In genomic region chr1:106695649-106696048, GRCm38 (mm10) we compare ENCODE assay signal across 21 mouse cellular contexts. TPM values are rescaled to one million over a fixed set of nuclear protein-coding genes. Genes with fewer than 3 reads are reported as not detected.
DNase-seq lines count a peak whose midpoint lies in the region; ATAC-seq and TF ChIP-seq lines count a peak whose summit lies in the region.
"Had no signal": no experiment of that assay in that cellular context is flagged by ENCODE, and none has a peak within 500 bp of the region (broad histone marks: within the 10 kb centered on the region; RNA-seq: fewer than 3 reads in every experiment).

No protein-coding gene starts in this region.

- no peak overlapping the region for H3K9ac ChIP-seq in heart, postnatal 0 days (replicated peaks; ENCODE audit: low read depth, low read length)
- no peak overlapping the region for H3K9ac ChIP-seq in hindbrain, embryonic 14.5 days

- H3K4me3 ChIP-seq in heart, postnatal 0 days (ENCODE audit: low read depth, low read length) = no peak overlapping the region
- H3K4me3 ChIP-seq in bone marrow, adult 2 months (replicated peaks; ENCODE audit: control insufficient read depth, low read depth, low read length) = no peak overlapping the region
- H3K4me3 ChIP-seq in hindbrain, embryonic 14.5 days (replicated peaks; ENCODE audit: low read length) = no peak overlapping the region
- H3K4me3 ChIP-seq: hindbrain, embryonic 10.5 days had no signal

- H3K27ac ChIP-seq in heart, postnatal 0 days (ENCODE audit: low read depth) = peak overlapping the region; percentile 38; the same call in 1 of the 2 replicates
- H3K27ac ChIP-seq in bone marrow, adult 2 months (ENCODE audit: control insufficient read depth, insufficient read depth, low read depth, low read length, poor library complexity) = peak overlapping the region; percentile 59
- H3K27ac ChIP-seq in hindbrain, embryonic 14.5 days = no peak overlapping the region
- H3K27ac ChIP-seq: hindbrain, embryonic 10.5 days had no signal

- TF ChIP-seq POLR2A in bone marrow, adult 2 months (IDR thresholded peaks at IDR 0.05; ENCODE audit: borderline replicate concordance, control insufficient read depth, low read depth, low read length) = no peak

- no peak for TF ChIP-seq EP300 in heart, postnatal 0 days (IDR thresholded peaks at IDR 0.05; ENCODE audit: low read depth)

- no peaks in the 10 kb centered on the region for H3K9me3 ChIP-seq in heart, postnatal 0 days (replicated peaks; ENCODE audit: control insufficient read depth, low read length)
- no peaks in the 10 kb centered on the region for H3K9me3 ChIP-seq in hindbrain, embryonic 14.5 days (ENCODE audit: control insufficient read depth, low read length)
- H3K9me3 ChIP-seq: hindbrain, embryonic 10.5 days had no signal

- no peak for DNase-seq in heart, postnatal 0 days (ENCODE audit: low spot score)
- no peak for DNase-seq in heart, postnatal 25 days (ENCODE audit: low spot score)
- peak; percentile 66 to 71 for DNase-seq in monocyte, adult 2 months (ENCODE audit: low read depth in 1 of 2, low spot score in 2 of 2)
- no peak for DNase-seq in hindbrain, embryonic 14.5 days (ENCODE audit: low spot score)
- no peak for DNase-seq in layer of hippocampus, adult 9-10 months (ENCODE audit: low spot score)
- DNase-seq: adrenal gland, postnatal 36 days; cerebellum, adult 9-11 months; gastrocnemius, postnatal 14 days; kidney, adult 9 months; kidney, postnatal 4 days; layer of hippocampus, postnatal 36 days; left cerebral cortex, postnatal 4 days; lung, adult 18-20 months; lung, postnatal 4 days; thymus, postnatal 4 days had no signal

- no peak overlapping the region for H3K4me2 ChIP-seq in heart, postnatal 0 days (ENCODE audit: low read depth, low read length)
- H3K4me2 ChIP-seq in hindbrain, embryonic 14.5 days (replicated peaks) = no peak overlapping the region

- H3K4me1 ChIP-seq in heart, postnatal 0 days (ENCODE audit: control insufficient read depth, insufficient read depth) = peaks cover 16% of the 10 kb centered on the region
- peaks cover 7% of the 10 kb centered on the region for H3K4me1 ChIP-seq in bone marrow, adult 2 months (ENCODE audit: control insufficient read depth, insufficient read depth, low read length)
- no peaks in the 10 kb centered on the region for H3K4me1 ChIP-seq in hindbrain, embryonic 14.5 days (replicated peaks; ENCODE audit: control insufficient read depth, insufficient read depth, low read length)
- H3K4me1 ChIP-seq: hindbrain, embryonic 10.5 days had no signal

- no peaks in the 10 kb centered on the region for H3K36me3 ChIP-seq in heart, postnatal 0 days (replicated peaks; ENCODE audit: control insufficient read depth, insufficient read depth, low read length)
- no peaks in the 10 kb centered on the region for H3K36me3 ChIP-seq in hindbrain, embryonic 14.5 days (replicated peaks; ENCODE audit: control insufficient read depth, insufficient read depth)
- H3K36me3 ChIP-seq: hindbrain, embryonic 10.5 days had no signal

- WGBS in heart, postnatal 0 days = 30% methylated on average over 4 of the region's 4 CpGs
- WGBS in bone marrow, adult 2 months = 33% methylated on average over 4 of the region's 4 CpGs
- WGBS in hindbrain, embryonic 14.5 days = 81% methylated on average over 4 of the region's 4 CpGs

- peak; percentile 60 for ATAC-seq in heart, postnatal 0 days (ENCODE audit: insufficient read depth, low read depth)
- ATAC-seq in CD4-positive, CD25-positive, alpha-beta regulatory T cell, adult 4 months = peak; percentile 41
- ATAC-seq in hindbrain, embryonic 14.5 days (ENCODE audit: low FRiP score) = no peak
- ATAC-seq: activated CD4-positive, CD25-positive, alpha-beta regulatory T cell, adult 4 months; midbrain, embryonic 16.5 days; Patski had no signal

- intact Hi-C loops in heart, postnatal 25 days (cut with DNase I) = no loop called here

- no peaks in the 10 kb centered on the region for H3K27me3 ChIP-seq in heart, postnatal 0 days (ENCODE audit: control insufficient read depth, insufficient read depth, low read length)
- no peaks in the 10 kb centered on the region for H3K27me3 ChIP-seq in hindbrain, embryonic 14.5 days (ENCODE audit: control insufficient read depth, insufficient read depth, low read length)
- H3K27me3 ChIP-seq: Patski had no signal

- no peak for TF ChIP-seq CTCF in heart, postnatal 0 days (IDR thresholded peaks at IDR 0.05; ENCODE audit: low read depth)
- no peak for TF ChIP-seq CTCF in bone marrow, adult 2 months (IDR thresholded peaks at IDR 0.05; ENCODE audit: control insufficient read depth, insufficient read depth, low read length)

RNA-seq across cellular contexts. Expression of gene Bcl2, which starts 18.4 kb away (rescaled TPM):
- total RNA-seq in heart, postnatal 0 days (2014; rRNA removed; ENCODE audit: low replicate concordance) = 3.3 and 5.6 TPM in 2 replicates
- 3.6 and 3.7 TPM in 2 replicates for polyA plus RNA-seq in heart, postnatal 0 days (2015; fragmentation: Nextera tagmentation; extraction: Ambion mirVana)
- total RNA-seq in heart, postnatal 25 days (2021) = 1 to 10 TPM; 3.7 to 4.4 TPM
- polyA plus RNA-seq in CD4-positive, CD25-positive, alpha-beta regulatory T cell, adult 4 months (2017; shearing (Covaris generic)) = 100 to 1,000 TPM; 167 to 170 TPM
- polyA plus RNA-seq in bone marrow, adult 2 months (2011; ENCODE audit: insufficient read depth, insufficient read length, low replicate concordance, missing spikeins) = 7.9 and 14.4 TPM in 2 replicates
- polyA plus RNA-seq in hindbrain, embryonic 14.5 days (2014; fragmentation: Nextera tagmentation; extraction: Ambion mirVana) = 11.4 and 11.9 TPM in 2 replicates

Comparison
In these comparisons a context has a peak if more than half of its experiments do, and no peak if none do; other contexts are left out.
1. DNase-seq: peak in monocyte, adult 2 months (2 of 2); none in heart, postnatal 0 days (single experiment), heart, postnatal 25 days (single experiment), hindbrain, embryonic 14.5 days (single experiment) and layer of hippocampus, adult 9-10 months (single experiment).
2. RNA of gene Bcl2, which starts 18.4 kb away (polyA plus RNA-seq): 167 to 170 TPM in CD4-positive, CD25-positive, alpha-beta regulatory T cell, adult 4 months; 7.9 to 14.4 TPM in bone marrow, adult 2 months, 11.4 to 11.9 TPM in hindbrain, embryonic 14.5 days and 3.6 to 3.7 TPM in heart, postnatal 0 days; every median in the first group is over 10 times any median in the second.